Comparison of ENCODE assay signal across 16 mouse cellular contexts in genomic region chr7:82416653-82417052, GRCm38 (mm10).
"Had no signal": no experiment of that assay in that cellular context is flagged by ENCODE, and none has a peak within 500 bp of the region (broad histone marks: within the 10 kb centered on the region; RNA-seq: fewer than 3 reads in every experiment).

No protein-coding gene starts in this region.

- DNase-seq: lung, adult 2 months; lung, postnatal 14 days; lung, postnatal 36 days; midbrain, embryonic 14.5 days; right cerebral cortex, postnatal 14 days; thymus, adult 2 months; thymus, postnatal 25 days; thymus, postnatal 4 days had no signal

- H3K27ac ChIP-seq: liver, embryonic 14.5 days; lung, embryonic 15.5 days; midbrain, embryonic 10.5 days; midbrain, embryonic 12.5 days; neural tube, embryonic 12.5 days; stomach, embryonic 15.5 days; stomach, postnatal 0 days had no signal

- H3K4me3 ChIP-seq: lung, embryonic 15.5 days; midbrain, embryonic 10.5 days; midbrain, embryonic 12.5 days; neural tube, embryonic 12.5 days; stomach, embryonic 15.5 days had no signal

- H3K4me1 ChIP-seq: midbrain, embryonic 10.5 days; midbrain, embryonic 12.5 days; neural tube, embryonic 12.5 days; stomach, embryonic 15.5 days had no signal

- H3K9me3 ChIP-seq: lung, embryonic 15.5 days; midbrain, embryonic 10.5 days; midbrain, embryonic 12.5 days; neural tube, embryonic 12.5 days; stomach, embryonic 15.5 days had no signal

- ATAC-seq: midbrain, embryonic 16.5 days had no signal

- H3K9ac ChIP-seq: liver, embryonic 14.5 days; lung, embryonic 15.5 days; midbrain, embryonic 12.5 days; neural tube, embryonic 12.5 days; stomach, embryonic 15.5 days had no signal

- H3K27me3 ChIP-seq: lung, embryonic 15.5 days; midbrain, embryonic 12.5 days; neural tube, embryonic 12.5 days; stomach, embryonic 15.5 days had no signal

- H3K36me3 ChIP-seq: lung, embryonic 15.5 days; midbrain, embryonic 10.5 days; midbrain, embryonic 12.5 days; neural tube, embryonic 12.5 days; stomach, embryonic 15.5 days had no signal

- H3K4me2 ChIP-seq: lung, embryonic 15.5 days; midbrain, embryonic 12.5 days; neural tube, embryonic 12.5 days; stomach, embryonic 15.5 days had no signal
